Mouse (Mus musculus) erythroblast, embryonic 14.5 days (primary cell): ENCODE measurements around the gene Map7.

Experiments used
- GATA1 ChIP-seq: IDR thresholded peaks from 2 replicates; pipeline ENCODE4 v1.6.1; 2012; ENCODE audit warnings: low read length, inconsistent platforms, mixed read lengths
- TAL1 ChIP-seq: IDR thresholded peaks from 3 replicates; pipeline ENCODE4 v1.6.1; 2012; ENCODE audit warnings: low read length, inconsistent platforms, mixed read lengths

- TF ChIP-seq GATA1 (no peak), TAL1 (no peak)
These were observed 50.9 kb downstream of the Map7 start for GRCm38 (mm10) chr10:20198968-20199737.
